Mouse (Mus musculus): ENCODE data around the gene Zfp174.

DNA sequence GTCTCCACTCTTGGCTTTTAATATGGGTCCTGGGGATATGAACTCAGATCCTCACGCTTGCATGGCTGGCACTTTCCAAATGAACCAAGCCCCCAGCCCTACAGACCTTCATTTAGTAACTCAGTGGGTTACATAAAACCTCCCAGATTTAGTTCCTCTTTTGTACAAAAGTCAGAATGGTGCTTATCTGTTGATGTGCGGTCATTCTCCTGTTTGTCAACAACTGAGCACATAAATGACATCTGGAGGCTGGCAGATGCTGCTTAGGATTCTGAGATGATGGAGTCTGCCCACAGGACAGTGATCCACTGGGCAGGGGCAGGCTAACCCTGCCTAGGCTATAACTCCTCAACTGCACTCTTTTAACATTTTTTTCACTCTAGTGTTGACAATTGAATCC, 17.3 kb upstream of the Zfp174 start:
- TF ChIP-seq POLR2A (IDR thresholded peaks at IDR 0.05; ENCODE audit: borderline replicate concordance, extremely low read depth, insufficient read depth, insufficient read length, poor library complexity, severe bottlenecking), result no peak
- TF ChIP-seq CTCF (IDR thresholded peaks at IDR 0.05; ENCODE audit: borderline replicate concordance, extremely low read depth, insufficient read depth, insufficient read length), result no peak

Data from brain, embryonic 14.5 days (tissue).